Mouse (Mus musculus) urinary bladder, adult 18-20 months (tissue): ENCODE results near the gene Nol6.
A peak's percentile ranks its signal among the peaks of the same experiment; 100 is the strongest.

Source experiments
- DNase-seq, 2 experiments: peaks; one replicate each; pipeline ENCODE4 v3.0.0; 2022; ENCODE audit warnings: low spot score in 2 of 2, mixed read lengths in 2 of 2

Gene Nol6

DNA sequence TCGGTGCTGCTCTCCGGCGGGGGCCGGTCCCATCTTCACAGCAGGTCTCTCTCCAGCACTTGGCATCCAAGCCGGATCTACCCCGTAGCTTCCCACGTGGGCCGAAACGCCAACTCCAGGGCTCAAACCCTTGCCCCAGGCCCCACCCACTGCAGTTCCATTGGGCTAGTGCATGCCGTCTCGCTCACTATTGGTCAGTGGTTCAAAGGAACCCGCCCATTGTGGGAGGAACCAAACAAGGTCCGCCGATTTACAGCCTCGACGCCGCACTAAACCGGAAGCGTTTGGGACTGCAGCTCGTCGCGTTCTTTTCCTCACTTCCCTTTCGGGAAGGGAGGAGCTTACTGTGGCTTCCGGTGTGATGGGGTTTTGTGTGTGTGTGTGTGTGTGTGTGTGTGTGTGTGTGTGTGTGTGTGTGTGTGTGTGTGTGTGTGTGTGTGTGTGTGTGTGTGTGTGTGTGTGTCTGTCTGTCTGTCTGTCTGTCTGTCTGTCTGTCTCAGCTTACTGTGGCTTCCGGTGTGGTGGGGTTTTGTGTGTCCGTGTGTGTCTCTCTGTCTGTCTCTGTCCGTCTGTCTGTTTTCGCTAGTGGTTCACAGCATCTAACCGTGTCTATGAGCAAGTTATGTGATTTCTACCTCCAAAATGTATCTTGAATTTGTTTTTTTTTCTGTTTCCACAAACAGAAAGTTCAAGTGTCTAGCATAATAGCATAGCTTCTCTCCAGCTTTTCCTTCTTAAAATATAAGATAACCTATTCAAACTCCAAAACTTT, at the start of gene Nol6:
Gene Nol6 (minus strand): TSS at position 276 of the 772 bp plus-strand sequence.
- peak; percentile 87 to 97 for DNase-seq

DNA sequence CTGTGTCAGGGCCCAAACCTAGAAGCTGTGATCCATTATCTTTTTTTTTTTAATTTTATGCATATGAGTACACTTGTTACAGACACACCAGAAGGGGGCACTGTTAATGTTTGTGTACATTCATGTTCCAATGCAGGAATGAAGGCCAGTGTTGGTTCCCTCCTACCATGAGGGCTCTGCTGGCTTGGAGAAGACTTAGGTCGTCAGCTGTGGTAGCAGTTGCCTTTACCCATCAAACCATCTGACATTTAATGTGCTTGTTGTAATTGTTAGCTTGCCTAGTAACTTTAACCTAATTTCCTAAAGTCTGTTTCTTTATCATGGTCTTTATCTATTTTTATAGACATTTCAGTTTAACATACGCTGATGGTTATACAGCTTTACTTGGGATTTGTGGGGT, 46.7 kb upstream of the Nol6 start:
- DNase-seq, result no peak

DNA sequence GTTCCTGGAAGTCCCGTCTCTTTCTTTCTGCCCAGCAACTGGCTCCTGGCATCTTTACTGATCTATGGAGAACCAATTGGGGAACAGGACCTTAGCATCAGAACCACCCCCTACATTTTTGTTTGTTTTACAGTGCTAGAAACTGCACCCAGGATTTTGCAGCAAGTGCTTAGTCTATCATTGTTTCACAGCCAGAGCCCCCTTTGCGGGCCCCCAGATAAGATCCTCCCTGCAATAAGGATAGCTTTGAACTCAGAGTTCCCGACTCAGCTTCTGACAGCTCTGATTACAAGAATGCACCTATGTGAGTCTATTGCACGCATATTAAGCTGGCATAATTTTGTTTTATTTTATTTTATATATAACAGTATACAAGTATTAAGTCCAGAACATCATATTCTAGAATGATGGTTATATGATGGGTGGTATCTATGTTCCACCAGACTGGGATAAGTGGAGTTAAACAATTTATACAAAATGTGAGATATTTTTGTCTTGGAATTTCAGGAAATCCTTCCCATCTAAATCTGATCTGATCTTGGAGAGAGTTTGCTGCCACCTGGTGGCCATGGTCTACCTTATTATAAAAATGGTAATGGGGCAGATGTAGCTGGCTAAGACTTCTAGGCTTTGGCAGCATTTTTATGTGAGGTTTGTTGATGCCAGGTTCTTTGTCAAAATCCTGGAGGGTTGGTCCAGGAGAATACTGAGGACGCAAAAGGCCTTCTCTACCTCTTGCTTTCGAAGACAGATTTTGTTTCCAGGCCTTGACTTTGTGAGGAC, 41.6 kb upstream of the Nol6 start:
- peak; percentile 33 to 58 for DNase-seq

DNA sequence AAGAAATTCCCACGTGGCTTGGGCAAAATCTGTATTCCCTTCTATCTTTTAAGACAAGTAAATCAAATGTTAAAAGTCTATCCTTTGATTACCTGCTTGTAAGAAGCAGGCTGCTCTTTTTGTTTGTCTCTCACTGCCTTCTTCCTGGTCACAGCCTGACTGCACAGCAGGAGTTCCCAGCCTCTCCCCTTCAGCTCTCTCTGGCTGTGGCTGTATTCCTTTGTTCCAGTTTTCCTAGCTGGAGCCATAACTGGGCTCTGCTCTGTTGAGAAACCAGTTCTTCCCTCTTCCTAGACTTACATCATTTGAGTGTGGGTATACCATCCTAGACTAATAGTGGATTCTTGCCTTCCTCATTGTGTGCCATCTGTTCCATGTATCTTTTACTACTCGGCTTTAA, 40.7 kb upstream of the Nol6 start:
- no peak for DNase-seq

DNA sequence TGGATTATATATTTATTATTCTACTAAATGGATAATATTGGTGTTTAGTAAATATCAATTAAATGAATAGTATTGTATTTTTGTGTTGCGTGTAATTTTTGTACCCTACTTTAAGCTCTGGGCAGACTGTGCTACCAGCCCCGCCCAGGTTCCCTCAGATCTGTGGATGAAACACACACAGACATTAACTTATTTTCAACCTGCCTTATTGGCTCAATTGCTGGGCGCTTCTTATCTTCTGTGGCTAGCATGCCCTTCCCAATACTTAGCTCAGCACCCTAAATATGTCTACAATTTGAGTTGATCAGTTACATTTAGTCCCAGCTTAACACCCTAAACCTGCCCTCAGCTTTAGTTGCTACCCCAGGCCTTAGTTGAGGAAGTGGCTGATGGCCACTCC, 37.0 kb upstream of the Nol6 start:
- no peak for DNase-seq

DNA sequence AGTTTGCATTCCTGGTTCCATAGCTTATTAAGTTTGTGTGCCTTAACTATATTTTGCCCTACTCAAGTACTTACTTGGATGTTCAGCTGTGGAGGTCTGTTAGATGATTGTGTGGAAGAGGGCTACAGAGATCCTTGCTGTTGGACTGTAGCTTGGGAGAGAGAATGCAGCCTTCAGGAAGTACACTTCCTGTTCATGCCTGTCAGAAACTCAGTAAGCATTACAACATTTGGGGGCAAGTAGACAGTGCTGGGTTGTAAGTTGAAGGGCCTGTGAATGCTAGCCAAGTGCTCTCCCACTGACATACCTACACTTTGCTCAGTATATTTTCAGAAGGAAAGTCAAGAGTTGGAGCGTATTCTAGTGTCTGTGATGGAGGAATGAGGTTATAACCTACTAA, 34.0 kb upstream of the Nol6 start:
- DNase-seq, result no peak

DNA sequence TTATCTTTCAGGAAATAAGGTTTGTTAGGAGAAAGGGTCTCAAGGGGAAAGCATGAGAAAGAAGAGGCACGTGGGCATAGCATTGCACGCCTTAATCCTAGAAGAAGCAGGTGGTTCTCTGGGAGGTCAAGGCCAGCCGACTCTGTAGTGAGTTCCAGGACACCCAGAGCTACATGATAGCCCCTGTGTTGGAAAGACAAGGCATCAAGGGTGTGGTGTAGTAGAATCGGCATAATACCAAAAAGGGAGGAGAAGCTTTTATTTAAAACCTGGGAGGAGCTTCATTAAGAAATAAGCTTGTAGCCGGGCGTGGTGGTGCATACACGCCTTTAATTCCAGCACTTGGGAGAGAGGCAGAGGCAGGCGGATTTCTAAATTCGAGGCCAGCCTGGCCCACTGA, 32.7 kb upstream of the Nol6 start:
- DNase-seq, result no peak

DNA sequence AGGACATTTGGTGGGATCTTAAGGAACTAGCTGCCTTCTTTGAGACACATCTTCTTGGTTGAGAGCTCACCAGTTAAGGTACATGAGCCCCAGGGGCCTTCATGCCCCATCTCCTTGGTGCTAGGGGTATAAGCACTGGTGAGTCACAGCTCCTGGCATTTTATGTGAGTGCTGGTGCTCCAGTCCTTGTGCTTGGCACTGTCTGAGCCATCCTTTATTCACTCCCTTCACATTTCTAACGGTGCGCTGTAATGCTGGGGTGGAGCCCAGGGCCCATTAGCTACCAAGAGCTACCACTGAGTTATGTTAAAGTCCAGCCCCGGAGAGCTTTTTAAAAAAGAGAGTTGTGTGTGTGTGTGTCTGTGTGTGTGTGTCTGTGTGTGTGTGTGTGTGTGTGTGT, 28.9 kb upstream of the Nol6 start:
- DNase-seq, result no peak

DNA sequence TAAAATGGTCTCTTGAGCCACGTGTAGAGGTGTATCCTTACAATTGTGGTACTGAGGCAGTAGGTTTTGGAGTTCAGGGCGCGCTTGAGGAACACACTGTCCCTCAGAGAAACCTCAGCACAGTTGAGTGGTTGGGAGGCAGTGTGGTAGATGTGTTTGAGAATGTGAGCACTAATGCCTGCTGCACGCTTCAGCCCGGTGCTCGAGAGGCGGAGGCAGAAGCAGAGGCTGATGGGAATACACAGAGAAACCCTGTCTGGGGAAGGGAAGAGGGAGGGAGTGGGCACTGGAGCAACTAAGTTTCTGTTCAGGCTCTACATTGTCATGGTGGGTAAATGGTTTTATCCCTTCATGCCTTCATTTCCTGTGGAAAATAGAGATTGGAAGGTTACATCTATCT, 26.9 kb upstream of the Nol6 start:
- DNase-seq, result no peak

DNA sequence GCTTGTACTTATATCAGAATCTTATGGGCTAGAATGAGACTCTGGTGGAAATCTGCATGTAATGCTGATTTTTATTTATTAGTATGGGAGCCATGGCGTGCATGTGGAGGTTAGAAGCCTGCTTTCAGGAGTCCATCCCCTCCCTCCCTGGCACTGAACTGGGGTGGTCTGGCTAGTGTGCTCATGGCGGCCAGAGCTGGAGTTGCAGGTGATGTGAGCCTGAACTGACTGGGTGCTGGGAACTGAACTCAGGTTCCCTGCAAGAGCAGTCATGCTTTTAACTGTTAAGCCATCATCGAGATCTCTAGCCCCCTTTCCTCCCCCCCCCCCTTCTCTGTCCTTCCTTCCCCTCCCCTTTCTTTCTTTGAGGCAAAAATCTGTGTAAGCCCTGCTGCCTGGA, 25.6 kb upstream of the Nol6 start:
- no peak for DNase-seq

DNA sequence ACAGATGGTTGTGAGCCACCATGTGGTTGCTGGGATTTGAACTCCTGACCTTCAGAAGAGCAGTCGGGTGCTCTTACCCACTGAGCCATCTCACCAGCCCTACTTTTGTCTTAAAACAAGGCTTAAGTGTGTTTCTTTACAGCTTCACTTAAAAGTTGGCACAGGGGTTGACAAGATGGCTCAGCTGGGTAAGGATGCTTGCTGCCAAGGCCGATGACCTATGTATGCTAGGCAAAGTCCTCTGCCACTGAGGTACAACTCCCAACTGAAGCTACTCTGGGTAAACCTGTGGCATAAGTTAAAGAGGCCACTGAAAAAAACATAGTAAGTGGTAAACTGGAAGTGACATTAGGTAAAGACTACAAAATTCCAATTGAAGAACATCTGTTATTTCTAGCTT, 18.3 kb upstream of the Nol6 start:
- no peak for DNase-seq

DNA sequence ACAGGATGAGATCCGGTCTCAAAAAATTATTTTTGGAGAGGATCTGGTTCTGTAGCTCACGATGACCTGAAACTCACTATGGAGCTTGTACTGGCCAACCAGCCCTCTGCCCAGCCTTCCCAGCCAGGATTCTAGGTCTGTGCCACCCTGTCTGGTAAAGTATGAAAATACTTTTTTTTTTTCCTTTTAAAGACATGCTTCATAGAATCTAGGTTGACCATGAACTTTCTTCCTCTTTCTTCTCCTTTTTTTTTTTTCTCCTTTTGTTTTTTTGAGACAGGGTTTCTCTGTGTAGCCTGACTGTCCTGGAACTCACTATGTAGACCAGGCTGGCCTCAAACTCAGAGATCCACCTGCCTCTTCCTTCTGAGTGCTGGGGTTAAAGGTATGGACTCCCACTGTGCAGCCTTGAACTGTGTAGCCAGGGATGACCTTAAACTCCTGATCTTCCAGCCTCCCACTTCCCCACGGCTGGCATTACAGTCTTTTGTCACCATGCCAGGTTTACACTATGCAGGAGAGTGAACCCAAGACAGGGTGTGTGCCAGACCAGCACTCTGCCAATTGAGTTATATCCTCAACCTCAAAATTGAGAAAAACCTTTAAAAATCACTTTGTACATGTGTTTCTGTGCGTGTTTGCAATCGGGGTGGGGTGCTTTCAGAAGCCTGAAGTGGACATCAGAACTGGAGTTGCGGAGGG, 16.1 kb upstream of the Nol6 start:
- DNase-seq, result no peak

DNA sequence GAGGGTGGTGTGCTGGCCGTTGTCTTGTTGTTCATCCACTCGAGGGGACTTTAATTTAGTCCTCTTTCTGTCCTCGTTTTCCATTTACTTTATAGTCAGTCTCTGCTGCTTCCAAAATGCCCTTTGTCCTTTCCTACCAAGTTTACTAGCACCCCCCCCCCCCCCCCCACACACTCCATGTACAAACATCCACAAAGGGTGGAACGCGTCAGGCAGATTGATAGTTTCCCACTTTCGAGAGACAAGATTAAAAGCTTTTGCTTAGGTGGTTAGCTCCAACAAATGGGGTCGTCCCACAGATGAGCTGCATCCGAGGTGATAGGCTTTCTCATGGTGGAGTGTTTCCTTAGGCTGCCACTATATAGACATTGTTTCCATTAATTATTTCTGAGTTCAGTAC, 12.6 kb upstream of the Nol6 start:
- no peak for DNase-seq

DNA sequence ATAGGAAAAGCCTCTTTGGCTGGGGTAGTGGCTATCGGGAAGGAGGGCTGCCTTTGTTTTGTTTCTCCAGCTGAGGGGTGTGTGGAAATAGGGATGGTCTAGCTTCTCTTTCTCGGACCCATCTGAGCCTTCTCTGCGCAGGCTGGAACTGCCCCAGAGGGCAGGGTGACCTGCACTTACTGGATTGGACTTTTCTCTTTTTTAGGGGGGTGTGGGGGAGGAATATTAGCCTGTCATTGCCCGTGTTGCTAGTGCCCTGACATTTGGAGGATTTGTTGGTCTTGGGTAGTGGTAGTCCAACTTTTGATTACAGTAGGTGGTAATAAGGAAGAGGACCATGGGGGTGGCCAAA, 12.2 kb upstream of the Nol6 start:
- DNase-seq, result no peak

DNA sequence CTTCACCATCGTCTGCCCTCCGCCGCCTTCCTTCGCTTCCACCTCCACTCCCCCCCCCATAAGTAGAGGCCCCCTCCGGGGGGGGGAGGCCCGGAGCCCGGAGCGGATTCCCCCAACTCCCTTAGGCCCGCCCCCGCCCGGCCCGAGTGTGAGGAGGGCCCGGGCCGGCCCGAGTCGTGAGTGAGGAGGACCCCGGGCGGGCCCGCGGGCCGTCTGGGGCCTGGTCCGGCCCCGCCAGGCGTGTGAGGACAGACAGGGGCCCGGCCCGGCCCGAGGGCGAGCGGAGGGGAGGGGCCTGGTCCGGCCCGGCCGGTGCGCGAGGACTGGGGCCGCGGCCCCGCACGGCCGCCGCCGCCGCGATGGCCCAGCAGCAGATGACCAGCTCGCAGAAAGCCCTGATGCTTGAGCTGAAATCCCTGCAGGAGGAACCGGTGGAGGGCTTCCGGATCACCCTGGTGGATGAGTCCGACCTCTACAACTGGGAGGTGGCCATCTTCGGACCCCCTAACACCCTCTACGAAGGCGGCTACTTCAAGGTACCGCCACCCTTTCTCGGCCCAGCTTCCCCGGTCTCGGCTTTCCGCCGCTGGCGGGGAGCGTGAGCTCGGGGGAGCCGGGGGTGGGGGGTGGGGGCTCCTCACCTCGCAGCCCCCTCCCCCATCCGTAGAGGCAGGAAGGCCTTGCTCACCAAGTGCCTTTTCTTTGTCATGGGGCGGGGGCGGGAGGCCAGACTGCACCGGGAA, 11.6 kb upstream of the Nol6 start, which contains the start of gene Ube2r2:
Gene Ube2r2 (plus strand): TSS at position 33 of the 743 bp plus-strand sequence.
- DNase-seq, result peak; percentile 50 to 55

DNA sequence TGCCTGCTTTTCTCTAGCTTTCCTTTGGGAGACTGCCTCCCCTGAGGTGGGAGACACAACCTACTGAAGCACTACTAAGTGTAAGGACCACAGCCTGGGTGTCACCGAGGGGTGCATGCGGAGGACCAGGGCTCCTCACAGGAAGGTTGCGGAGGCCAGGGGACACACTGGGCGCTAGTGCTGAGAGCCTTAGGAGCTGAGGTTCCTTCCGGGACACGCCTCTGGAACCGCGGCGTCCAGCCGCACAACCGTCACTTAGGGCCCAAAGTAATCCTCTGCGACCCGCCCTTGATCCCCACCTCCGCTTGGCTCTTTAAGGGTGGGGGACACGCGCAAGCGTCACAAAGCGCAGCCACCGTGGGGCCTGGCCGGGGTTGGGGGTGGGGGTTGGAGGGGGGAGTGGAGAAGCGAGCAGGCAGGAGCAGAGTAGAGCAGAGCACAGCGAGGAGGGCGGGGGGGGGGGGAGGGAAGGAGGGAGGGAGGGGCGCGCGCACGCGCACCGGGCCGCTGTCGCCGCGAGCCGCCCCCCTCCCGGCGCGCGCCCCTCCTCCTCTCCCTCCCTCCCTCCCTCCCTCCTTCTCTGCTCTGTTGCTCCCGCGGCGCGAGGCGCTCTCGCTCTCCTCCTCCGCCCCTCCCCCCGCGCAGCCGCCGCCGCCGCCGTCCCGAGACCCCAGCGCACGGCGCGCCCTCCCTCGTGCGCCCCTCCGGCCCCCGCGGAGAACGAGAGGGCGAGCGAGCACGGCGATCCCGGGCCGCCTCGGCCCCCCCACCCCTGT, 10.9 kb upstream of the Nol6 start:
- peak; percentile 69 to 83 for DNase-seq

DNA sequence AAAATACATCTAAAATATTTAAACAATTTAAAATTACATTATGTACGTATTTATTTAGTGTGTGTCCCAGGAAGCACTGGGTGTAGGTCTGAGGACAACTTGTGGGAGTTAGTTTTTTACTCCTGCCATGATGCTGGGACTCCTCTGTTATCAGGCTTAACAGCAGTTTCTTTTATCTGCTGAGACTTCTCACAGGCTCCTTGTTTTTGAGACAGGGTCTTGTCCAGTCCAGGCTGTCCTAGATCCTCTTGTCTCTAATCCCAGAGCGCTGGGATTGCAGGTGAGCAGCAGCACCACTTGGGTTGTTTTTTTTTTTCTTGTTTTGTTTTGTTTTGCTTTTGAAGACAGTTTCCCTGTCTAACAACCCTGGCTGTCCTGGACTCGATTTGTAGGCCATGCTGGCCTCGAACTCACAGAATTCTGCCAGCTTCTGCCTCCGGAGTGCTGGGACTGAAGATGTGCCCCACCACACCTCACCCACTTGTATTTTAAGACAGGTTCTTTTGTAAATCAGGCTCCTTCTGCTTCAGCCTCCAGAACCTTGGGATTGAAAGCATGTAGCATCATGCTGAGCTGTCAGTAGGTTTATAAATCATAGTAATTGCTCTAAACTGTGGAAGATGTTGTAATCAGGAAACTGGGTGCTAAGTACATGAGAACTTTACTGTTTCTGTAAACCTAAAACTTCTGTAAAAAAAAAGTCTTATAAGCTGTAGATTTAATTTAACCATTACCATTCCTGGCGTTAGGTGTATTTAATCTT, 9.5 kb upstream of the Nol6 start:
- no peak for DNase-seq

DNA sequence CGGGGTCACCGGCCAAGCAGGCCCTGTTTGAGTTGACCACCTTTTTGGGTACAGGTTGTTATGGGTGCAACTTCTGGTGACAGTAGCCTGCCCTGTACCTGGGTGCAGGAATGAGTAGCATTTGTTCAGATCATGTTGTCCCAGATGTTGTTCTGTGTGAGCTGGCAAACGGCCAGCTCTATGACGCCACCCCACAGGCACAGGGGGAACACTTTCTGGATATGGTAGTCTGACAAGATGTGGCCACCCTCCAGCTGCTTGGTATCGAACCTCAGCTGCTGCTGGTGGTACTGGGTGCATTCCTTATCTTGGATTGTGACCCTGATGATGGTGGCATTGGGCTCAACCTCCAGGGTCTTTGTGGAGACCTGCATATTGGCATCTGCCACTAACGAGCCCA, 8.2 kb upstream of the Nol6 start:
- DNase-seq, result no peak

DNA sequence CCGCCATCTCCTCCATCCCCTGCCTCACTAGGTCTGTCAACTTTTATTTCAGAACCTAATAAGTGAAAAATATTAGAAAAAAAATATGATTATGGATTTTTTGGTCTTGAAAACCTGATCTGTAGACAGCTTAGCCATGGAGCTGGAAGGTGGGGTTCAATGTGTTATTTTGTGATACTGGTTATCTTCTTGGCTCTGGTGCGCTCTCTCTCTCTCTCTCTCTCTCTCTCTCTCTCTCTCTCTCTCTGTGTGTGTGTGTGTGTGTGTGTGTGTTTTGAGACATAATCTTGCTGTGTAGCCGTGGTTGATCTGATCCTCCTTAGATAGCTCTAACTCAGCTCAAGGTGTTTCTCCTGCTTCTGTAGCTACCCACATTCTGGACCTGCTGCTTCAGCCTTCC, 5.6 kb upstream of the Nol6 start:
- DNase-seq, result no peak

DNA sequence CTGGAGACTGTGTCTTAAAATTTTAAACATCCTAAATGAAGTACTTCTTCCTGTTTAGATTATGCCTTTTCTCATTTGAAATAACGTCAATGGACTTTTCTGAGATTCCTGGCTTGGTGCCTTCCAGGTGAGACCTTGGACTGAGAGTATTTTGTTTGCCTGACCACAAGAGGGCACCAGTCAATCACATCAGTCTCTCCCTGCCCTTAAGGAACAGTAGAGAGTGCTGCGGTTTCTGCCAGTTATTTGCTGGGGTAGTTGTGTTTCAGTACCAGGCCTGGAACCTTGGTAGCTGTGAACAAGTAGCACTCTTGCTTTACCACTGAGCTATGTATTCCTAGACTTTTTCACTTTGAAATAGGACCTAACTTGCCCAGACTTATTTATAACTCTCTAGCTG, 5.2 kb upstream of the Nol6 start:
- no peak for DNase-seq
